Mouse (Mus musculus) heart, embryonic 14.5 days (tissue): ENCODE data around the gene Met. TPM values are rescaled to one million over a fixed set of nuclear protein-coding genes. Genes with fewer than 3 reads are reported as not detected.

ENCODE experiments used
- ATAC-seq: fragments of 200-750 bp; cut with Nextera tagmentation; 2 replicates; pipeline ENCODE4 v1.8.0; 2017; ENCODE audit warnings: low read depth, moderate TSS enrichment; ENCODE audit not compliant: insufficient number of reproducible peaks, insufficient read depth, low FRiP score
- H3K27ac ChIP-seq, 2 experiments: fragments of 200-500 bp in 1 of 2; fragments of 300-500 bp in 1 of 2; sonication (generic) in 1 of 2; replicated peaks in 1 of 2; 2 replicates each; pipeline ENCODE4 v1.5.1; 2012 to 2014; ENCODE audit warnings: low read depth in 2 of 2, low read length in 2 of 2, control low read depth in 1 of 2, mild to moderate bottlenecking in 1 of 2, mixed read lengths in 1 of 2; ENCODE audit not compliant: control insufficient read depth in 1 of 2, insufficient read depth in 1 of 2
- H3K27me3 ChIP-seq: fragments of 300-500 bp; sonication (generic); 2 replicates; pipeline ENCODE4 v1.6.1; 2014; ENCODE audit warnings: mild to moderate bottlenecking, low read length, control low read depth; ENCODE audit not compliant: control insufficient read depth, insufficient read depth
- H3K36me3 ChIP-seq: fragments of 300-500 bp; sonication (generic); 2 replicates; pipeline ENCODE4 v1.6.1; 2014; ENCODE audit warnings: mild to moderate bottlenecking, control low read depth, low read length, mixed read lengths; ENCODE audit not compliant: control insufficient read depth, insufficient read depth
- H3K4me1 ChIP-seq, 2 experiments: fragments of 200-500 bp in 1 of 2; fragments of 300-500 bp in 1 of 2; sonication (generic) in 1 of 2; 2 replicates each; pipeline ENCODE4 v1.6.1; 2012 to 2014; ENCODE audit warnings: low read length in 2 of 2, control low read depth in 1 of 2, mixed read lengths in 1 of 2; ENCODE audit not compliant: control insufficient read depth in 2 of 2, insufficient read depth in 2 of 2
- H3K4me2 ChIP-seq: fragments of 300-500 bp; sonication (generic); 2 replicates; pipeline ENCODE4 v1.6.1; 2014; ENCODE audit warnings: mild to moderate bottlenecking, low read length
- H3K4me3 ChIP-seq, 2 experiments: fragments of 200-500 bp in 1 of 2; fragments of 300-500 bp in 1 of 2; sonication (generic) in 1 of 2; 2 replicates each; pipeline ENCODE4 v1.5.1; 2012 to 2014; ENCODE audit warnings: low read length in 2 of 2, mild to moderate bottlenecking in 2 of 2, control low read depth in 1 of 2, low read depth in 1 of 2, moderate library complexity in 1 of 2; ENCODE audit not compliant: control insufficient read depth in 1 of 2, insufficient read depth in 1 of 2
- H3K9ac ChIP-seq: fragments of 300-500 bp; sonication (generic); 2 replicates; pipeline ENCODE4 v1.6.1; 2014; ENCODE audit warnings: mild to moderate bottlenecking, low read length
- H3K9me3 ChIP-seq: fragments of 300-500 bp; sonication (generic); 2 replicates; pipeline ENCODE4 v1.6.1; 2016; ENCODE audit warnings: low read length, control low read depth; ENCODE audit not compliant: control insufficient read depth
- WGBS: fragments of 180-500 bp; shearing (Covaris S2); extraction: QIAGEN DNeasy Blood & Tissue Kit; methylation state at CpG from one replicate; pipeline ENCODE4 v1.1.7; 2014; 5-methylcytosine and 5-hydroxymethylcytosine counted together
- polyA plus RNA-seq: library from polyadenylated mRNA; unstranded; fragments of >200 nt; fragmentation: Nextera tagmentation; extraction: Ambion mirVana; gene quantifications from 2 replicates; pipeline ENCODE4 v1.2.1, GENCODE M21; 2014

Gene Met
- polyA plus RNA-seq, 1 experiment from 2014 or later = 3.2 TPM

- Histone ChIP-seq H3K4me2 (no peak overlapping the region), H3K27ac (no peak overlapping the region), H3K27me3 (no peaks in the 10 kb centered on the region; the same call in 1 of the 2 replicates), H3K9ac (no peak overlapping the region), H3K9me3 (no peaks in the 10 kb centered on the region), H3K4me3 (no peak overlapping the region), H3K4me1 (peaks cover 0 to 2% of the 10 kb centered on the region in 2 experiments; a peak in 2 of 4 replicates), H3K36me3 (no peaks in the 10 kb centered on the region)
- no peak for ATAC-seq
- WGBS = 76% methylated on average over 6 of the region's 6 CpGs
These were observed 4.0 kb upstream of the Met start for GRCm38 (mm10) chr6:17459561-17459960.

- no peak overlapping the region for H3K4me2 ChIP-seq
- no peak overlapping the region for H3K27ac ChIP-seq
- no peaks in the 10 kb centered on the region for H3K9me3 ChIP-seq
- ATAC-seq = no peak
- peaks cover 0 to 2% of the 10 kb centered on the region in 2 experiments; a peak in 2 of 4 replicates for H3K4me1 ChIP-seq
- no peaks in the 10 kb centered on the region for H3K36me3 ChIP-seq
- H3K4me3 ChIP-seq = no peak overlapping the region
- H3K9ac ChIP-seq = no peak overlapping the region
- WGBS = 57% methylated on average over 7 of the region's 7 CpGs
- peaks cover 11% of the 10 kb centered on the region for H3K27me3 ChIP-seq
These were observed 2.2 kb upstream of the Met start for GRCm38 (mm10) chr6:17461435-17461834.

- Histone ChIP-seq H3K27ac (no peak overlapping the region), H3K36me3 (no peaks in the 10 kb centered on the region), H3K27me3 (peaks cover 14% of the 10 kb centered on the region), H3K9me3 (no peaks in the 10 kb centered on the region), H3K9ac (peak overlapping the region; percentile 76), H3K4me3 (peak overlapping the region; percentile 74), H3K4me1 (peaks cover 0 to 2% of the 10 kb centered on the region in 2 experiments; a peak in 2 of 4 replicates), H3K4me2 (peak overlapping the region; percentile 94)
- WGBS = 10% methylated on average over 15 of the region's 15 CpGs
- no peak for ATAC-seq
These were observed 853 bp downstream of the Met start for GRCm38 (mm10) chr6:17464281-17465025.

GRCm38 (mm10) chr6:17466526-17466925, 2.9 kb downstream of the Met start:
- H3K36me3 ChIP-seq = no peaks in the 10 kb centered on the region
- WGBS = 65% methylated on average over 3 of the region's 3 CpGs
- peaks cover 0 to 2% of the 10 kb centered on the region in 2 experiments; a peak in 2 of 4 replicates for H3K4me1 ChIP-seq
- no peak overlapping the region for H3K27ac ChIP-seq
- H3K9me3 ChIP-seq = no peaks in the 10 kb centered on the region
- H3K4me2 ChIP-seq = no peak overlapping the region
- no peak overlapping the region for H3K9ac ChIP-seq
- ATAC-seq = no peak
- no peak overlapping the region for H3K4me3 ChIP-seq
- peaks cover 14% of the 10 kb centered on the region for H3K27me3 ChIP-seq

- Histone ChIP-seq H3K4me1 (peaks cover 0 to 2% of the 10 kb centered on the region in 2 experiments; a peak in 2 of 4 replicates), H3K4me2 (no peak overlapping the region), H3K27ac (no peak overlapping the region), H3K36me3 (no peaks in the 10 kb centered on the region), H3K9ac (no peak overlapping the region), H3K9me3 (no peaks in the 10 kb centered on the region), H3K27me3 (peaks cover 14% of the 10 kb centered on the region; the same call in 1 of the 2 replicates), H3K4me3 (no peak overlapping the region)
- ATAC-seq = no peak
- 83% methylated on average over 5 of the region's 5 CpGs for WGBS
These were observed 5.4 kb downstream of the Met start for GRCm38 (mm10) chr6:17468993-17469392.

GRCm38 (mm10) chr6:17473128-17473527, 9.5 kb downstream of the Met start:
- Histone ChIP-seq H3K27ac (no peak overlapping the region), H3K4me1 (no peaks in the 10 kb centered on the region), H3K9ac (no peak overlapping the region), H3K27me3 (no peaks in the 10 kb centered on the region), H3K4me3 (no peak overlapping the region), H3K36me3 (no peaks in the 10 kb centered on the region), H3K4me2 (no peak overlapping the region), H3K9me3 (no peaks in the 10 kb centered on the region)
- ATAC-seq = no peak
- WGBS = 73% methylated on average over 3 of the region's 3 CpGs

- Histone ChIP-seq H3K4me2 (no peak overlapping the region), H3K27ac (no peak overlapping the region), H3K36me3 (no peaks in the 10 kb centered on the region), H3K4me3 (no peak overlapping the region), H3K27me3 (no peaks in the 10 kb centered on the region), H3K9me3 (no peaks in the 10 kb centered on the region), H3K9ac (no peak overlapping the region), H3K4me1 (no peaks in the 10 kb centered on the region)
- ATAC-seq = no peak
- WGBS = 85% methylated on average over 1 of the region's 1 CpGs
These were observed 14.2 kb downstream of the Met start for GRCm38 (mm10) chr6:17477823-17478222.

- H3K36me3 ChIP-seq = no peaks in the 10 kb centered on the region
- H3K4me1 ChIP-seq = no peaks in the 10 kb centered on the region
- no peak overlapping the region for H3K4me2 ChIP-seq
- 93% methylated on average over 6 of the region's 6 CpGs for WGBS
- no peaks in the 10 kb centered on the region for H3K9me3 ChIP-seq
- H3K27me3 ChIP-seq = no peaks in the 10 kb centered on the region
- no peak overlapping the region for H3K27ac ChIP-seq
- no peak for ATAC-seq
- no peak overlapping the region for H3K9ac ChIP-seq
- H3K4me3 ChIP-seq = no peak overlapping the region
These were observed 14.7 kb downstream of the Met start for GRCm38 (mm10) chr6:17478252-17478651.
